Mouse (Mus musculus) testis, postnatal 14 days (tissue): ENCODE data around the gene Hnrnpul1.

Experiments used
- DNase-seq: peaks from one replicate; pipeline ENCODE4 v3.0.0; 2021; ENCODE audit warnings: low spot score

Hnrnpul1 gene

DNA sequence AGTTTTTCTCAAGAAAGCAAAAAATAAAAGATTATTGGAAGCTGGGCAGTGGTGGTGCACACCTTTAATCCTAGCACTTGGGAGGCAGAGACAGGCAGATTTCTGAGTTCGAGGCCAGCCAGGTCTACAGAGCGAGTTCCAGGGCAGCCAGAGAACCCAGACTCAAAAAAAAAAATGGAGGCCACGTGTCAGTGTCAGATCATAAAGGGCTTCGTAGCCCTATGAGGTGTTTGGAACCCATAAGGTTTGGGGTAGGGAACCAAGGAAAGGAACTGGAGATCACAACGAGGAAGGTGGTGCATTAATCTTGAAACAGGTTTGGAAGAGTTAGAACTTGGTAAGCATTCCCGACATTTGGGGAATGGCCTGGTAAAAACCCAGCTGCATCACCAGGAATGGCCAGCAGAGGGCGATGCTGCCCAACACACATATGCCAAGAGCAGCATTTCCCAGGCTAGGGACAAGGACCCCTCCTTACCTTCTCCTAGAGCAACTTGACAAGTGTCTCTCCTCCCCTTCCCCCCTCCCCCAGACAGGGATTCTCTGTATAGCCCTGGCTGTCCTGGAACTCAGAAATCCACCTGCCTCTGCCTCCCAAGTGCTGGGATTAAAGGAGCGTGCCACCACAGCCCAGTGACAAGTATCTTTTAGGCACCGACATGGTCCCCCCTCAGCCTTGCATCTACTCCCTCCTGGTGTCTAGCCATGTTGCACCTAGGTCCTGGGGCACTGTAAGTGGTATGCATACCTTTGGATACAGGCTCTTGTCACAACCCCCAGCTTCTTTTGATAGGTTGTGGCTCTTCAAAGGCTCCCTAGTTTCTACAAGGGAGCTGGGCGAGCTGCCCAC is 34.6 kb downstream of the Hnrnpul1 start:
- no peak for DNase-seq

DNA sequence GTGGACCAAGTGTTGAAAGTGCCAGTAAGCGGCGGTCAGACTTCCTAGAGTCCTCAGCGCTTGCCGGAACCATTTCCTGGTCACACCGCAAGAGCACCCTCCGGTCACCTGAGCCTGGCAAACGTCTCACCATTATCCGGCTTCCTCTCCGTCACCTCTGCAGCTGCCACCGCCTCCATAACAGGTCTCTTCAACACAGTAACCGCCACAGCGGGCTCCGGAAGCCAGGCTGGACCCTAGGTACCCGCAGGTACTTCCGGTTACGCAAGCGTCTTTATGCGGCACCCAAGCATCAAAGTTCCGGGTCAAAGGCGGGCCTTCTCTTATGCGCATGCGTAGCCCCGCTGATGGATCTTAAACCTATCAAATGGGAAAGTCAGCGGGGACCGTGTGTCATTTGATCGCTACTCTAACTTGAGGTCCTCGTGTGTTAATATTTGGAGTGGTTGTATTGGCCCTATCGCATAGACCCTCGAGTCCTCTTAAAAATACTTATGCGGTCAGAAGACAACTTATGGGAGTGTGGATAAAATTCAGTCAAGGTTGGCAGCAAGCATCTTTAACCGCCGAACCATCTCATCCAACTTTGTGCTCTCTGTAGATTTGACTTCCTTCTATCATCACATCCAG is 35.7 kb downstream of the Hnrnpul1 start, which contains the start of gene Ccdc97:
Gene Ccdc97, minus strand, starts transcription at position 301 of the 630 bp plus-strand sequence.
- DNase-seq, result peak; percentile 91

DNA sequence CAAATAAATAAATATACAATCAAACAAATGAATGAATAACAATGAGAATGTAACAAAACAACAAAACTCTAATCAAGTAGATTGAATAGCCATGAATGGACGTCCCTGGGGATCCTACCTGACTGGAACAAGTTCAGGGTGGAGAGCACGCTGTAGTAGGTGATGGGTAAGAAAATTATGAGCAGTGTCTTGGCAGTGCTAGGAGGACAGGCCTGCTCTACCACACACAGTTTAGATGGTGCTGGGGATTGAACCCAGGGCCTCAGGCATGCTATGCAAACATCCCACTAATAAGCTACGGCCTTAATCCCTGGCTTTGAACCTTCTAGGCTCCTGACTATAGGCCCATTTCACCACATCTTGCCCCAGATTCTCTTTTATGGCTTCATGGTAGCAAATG is 37.1 kb downstream of the Hnrnpul1 start:
- DNase-seq, result no peak

DNA sequence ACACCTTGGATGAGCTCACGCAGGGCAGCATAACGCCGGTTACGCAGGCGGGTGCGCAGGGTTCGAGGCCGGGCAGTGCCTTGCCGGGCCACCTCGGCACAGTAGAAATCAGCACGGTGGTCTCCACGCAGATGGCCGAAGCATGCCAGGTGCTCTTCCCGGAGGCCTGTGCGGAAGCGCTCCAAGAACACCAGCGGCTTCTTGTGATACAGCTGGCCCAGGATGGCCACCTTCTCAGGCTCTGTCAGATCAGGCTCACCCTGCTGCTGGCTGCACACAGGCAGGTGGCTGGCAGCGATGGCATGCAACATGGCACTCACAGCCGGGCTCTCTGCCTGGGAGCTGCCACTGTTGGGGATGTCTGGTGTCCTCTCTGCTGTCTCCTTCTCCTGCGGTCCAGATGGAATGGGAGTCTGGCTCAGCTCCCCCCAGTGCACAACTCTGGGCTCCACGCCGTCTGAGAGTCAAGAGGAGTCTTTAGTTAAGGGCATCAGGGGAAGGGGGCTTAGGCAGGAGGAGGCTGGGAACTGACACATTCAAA is 38.8 kb downstream of the Hnrnpul1 start:
- no peak for DNase-seq

DNA sequence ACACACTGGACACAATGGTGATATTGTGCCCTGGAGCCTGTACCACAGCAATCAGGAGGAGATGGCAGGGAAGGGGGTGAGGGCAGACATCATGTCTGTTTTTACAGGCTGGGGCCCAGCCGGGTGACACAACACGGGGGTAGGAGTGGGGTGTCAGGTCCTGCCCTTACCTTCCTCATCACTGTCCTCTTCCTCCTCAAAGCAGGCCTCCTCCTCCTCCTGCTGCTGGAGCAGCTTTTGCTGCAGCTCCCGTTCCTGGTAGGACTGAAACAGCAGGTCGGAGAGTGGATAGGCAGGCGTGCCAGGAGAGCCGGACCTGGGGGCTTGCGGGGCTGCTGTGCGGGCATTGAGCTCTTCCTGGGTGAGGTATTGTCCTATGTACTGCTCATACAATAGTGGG is 40.0 kb downstream of the Hnrnpul1 start:
- no peak for DNase-seq

DNA sequence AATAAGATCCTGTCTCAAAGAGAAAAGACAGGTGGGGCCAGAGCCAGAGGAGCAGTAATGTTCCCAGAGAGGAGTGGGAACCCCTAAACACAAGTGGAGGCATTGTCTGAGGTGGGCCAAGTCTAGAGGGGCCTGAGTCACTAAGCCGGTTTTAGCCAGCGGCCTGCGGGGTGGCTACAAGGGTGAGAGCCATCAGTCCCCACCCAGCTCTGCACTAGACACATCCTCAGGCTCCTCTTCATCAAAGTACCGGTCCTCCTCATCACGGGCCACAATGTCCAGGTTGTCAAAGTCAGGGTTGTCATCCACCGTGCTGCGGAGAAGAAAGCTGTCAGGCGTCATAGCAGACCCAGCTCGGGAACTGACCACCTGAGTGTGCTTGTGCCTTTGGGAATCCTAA is 41.8 kb downstream of the Hnrnpul1 start:
- no peak for DNase-seq

DNA sequence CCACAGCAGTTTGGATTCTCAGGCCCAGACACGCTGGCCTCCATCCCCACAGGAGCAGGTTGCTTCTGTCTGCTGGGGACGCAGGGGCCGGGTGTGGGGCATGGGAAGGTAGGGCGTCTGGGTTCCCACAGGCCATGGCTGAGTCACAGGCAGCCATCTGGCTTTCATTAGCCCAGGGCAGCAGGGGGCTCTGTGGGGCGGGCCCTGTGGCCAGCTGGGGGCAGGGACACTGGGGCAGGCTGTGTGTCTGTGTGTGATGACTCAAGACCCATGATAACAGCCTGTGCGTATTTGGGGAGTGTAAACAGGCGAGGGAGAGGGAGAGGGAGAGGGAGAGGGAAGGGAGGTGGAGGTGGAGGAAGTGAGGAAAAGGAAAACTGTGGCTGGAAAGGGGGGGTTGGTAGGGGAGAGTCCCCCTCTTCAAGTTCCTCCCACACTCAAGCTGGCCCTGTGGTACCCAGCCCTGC is 42.8 kb downstream of the Hnrnpul1 start:
- no peak for DNase-seq

DNA sequence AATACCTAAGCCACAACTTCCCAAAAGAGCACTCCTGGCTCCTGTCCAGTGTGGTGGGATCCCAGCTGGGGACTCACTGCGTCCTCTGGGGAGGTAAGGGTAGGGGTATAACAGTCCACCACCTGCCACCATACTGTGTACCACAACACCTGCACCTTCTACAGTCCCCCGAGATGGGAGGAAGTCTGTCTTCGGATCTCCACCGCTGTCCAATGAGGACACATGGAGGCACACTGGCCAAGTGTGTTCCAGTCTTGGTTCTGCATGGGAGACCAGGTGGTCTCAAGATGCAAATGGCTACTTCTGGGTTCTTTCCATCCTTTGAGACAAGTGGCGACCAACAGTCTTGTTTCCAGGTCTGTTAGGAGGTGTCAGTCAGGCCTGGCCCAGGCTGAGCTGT is 43.4 kb downstream of the Hnrnpul1 start:
- DNase-seq, result no peak

DNA sequence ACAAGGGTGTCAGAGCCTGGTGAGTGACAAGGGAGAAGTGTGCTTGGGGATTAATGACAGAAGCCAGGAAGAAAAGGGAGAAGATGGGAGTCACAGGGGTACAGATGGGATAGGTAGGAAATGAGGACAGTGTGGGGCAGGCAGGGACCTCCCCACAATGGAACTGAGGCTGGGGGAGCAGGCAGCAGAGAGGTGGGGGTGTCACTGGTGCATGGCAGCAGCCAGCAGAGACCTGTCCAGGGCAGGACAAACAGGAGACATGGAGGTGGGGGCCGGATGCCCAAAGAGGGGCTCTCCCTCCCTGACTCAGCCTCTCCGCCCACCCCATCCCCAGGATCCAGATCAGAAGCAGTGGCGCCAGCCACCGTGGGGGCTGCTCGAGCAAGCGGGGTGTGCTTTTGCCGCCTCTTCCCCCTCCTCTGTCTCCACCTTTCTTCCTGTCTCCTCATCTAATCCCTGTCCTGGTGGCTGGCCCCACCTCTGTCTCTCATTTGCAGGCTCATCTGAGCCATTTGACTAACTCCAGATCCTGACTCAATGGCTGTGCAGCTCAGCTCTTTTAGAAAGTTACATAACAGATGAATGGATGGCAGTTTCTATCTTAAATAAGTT is 43.9 kb downstream of the Hnrnpul1 start:
- DNase-seq, result no peak

DNA sequence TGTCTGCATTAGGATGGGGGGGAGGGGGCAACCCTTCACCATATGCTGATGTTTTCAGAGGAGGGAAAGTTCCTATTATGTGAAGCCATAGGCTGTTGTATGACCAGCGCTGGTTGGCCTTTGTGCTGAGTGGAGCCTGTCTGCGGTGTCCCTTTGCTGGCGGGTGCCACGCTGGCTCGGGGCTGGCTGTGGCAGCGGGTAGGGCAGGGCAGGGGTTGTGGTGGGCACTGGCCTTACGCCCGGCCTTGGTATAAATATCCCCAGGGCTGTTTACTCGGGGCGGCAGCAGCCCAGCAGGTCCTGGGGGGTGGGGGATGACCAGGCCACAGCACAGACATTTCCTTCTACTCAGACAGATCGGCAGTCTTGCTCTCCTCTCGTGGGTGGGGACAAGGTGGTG is 44.6 kb downstream of the Hnrnpul1 start:
- no peak for DNase-seq

DNA sequence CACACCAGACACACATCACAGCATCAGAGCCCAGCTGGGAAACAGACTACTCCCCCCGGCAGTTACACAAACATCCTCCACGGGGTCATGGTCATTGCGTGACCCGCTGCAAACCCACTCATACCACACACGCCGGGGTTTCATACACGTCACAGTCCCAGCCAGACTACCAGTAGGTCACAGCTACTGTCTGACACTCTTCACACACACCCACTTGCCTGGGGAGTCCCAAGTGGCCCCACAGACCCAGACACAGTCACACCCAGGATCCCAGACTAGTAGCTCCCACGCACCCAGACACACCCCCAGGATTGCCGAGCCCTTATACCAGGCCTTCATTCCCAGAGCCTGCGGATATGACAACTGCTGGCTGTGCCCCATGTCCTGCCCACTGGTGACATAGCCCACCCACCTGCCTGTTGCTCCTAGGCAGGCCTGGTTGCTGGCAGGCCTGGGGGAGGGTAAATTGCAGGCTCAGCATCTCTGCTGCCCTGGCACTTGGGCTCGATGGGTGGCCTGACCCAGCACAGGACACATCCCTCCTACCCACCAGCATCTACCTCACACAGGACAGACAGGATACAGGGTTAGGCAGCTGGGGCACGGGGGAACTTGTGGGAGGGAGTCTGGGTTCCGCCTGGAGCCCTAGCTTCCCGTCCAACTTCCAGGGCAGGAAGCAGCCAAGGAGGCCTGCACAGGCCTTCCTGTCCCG is 46.8 kb downstream of the Hnrnpul1 start:
- peak; percentile 29 for DNase-seq

DNA sequence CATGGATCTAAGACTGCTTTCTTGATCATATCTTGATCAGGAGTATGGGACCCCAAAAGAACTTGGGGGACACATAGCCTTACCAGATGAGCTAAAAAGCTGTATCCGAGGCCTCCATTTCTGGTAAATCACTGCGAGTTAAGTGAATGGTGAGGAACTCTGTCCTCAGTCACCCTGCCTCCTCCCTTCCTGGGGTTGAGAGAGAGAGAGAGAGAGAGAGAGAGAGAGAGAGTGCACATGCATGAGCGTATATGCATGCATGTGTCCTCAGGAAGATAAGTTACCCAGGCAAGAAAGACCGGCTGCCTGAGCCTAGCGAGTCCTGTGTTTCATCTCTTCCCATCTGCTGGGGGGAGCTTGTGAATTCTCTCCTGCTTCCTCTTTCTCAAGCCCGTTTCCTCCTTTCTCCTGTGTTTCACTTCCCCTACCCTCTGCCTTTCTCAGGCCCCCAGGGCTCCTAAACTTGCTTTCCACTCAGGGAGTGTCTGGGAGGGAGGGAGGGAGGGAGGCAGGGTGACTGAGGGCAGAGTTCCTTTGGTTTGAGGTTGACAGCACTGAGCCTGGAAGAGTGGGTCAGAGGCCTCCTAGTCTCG is 47.9 kb downstream of the Hnrnpul1 start:
- no peak for DNase-seq

DNA sequence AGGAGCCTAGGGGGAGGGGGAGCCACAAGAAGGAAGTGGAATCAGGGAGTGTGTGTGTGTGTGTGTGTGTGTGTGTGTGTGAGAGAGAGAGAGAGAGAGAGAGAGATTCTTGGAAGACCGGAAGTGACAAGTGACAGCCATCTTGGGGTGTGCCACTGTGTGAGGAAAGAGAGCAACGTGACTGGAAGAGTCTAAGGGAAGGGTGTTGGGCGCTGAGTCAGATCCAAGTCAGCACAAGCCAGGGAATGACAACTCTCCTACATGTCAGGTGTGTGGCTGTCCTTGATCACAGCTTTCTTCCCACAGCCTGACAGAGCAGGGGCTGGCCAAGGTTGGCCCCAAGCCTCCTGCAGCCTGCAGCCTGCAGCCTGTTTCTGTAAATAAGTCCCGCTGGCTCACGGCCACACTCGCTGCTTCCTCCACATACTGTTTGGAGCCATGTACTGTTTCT is 48.7 kb downstream of the Hnrnpul1 start:
- DNase-seq, result no peak

DNA sequence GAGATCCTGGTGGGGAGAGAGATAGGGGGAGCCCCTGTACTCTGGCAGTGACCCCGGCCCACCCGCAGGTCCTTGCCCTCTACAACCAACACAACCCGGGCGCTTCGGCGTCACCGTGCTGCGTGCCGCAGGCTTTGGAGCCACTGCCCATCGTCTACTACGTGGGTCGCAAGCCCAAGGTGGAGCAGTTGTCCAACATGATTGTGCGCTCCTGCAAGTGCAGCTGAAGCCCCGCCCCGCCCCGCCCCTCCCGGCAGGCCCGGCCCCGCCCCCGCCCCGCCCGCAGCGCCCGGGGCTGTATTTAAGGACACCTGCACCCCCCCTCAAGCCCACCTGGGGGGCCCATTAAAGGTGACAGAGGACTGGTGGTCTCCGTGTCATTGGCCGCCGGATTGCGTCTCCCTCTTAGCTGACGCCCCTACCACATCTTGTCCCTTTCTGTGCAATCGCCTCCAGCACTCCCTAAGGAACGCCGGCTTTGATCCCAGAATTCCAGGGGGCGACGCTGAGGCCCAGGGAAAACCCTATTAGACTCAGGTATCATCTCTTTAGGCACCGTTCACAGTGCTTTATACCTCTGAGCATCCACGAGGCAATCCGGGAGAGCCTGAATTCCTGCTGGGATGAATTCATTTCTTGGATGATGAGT is 49.7 kb downstream of the Hnrnpul1 start:
- DNase-seq, result no peak

DNA sequence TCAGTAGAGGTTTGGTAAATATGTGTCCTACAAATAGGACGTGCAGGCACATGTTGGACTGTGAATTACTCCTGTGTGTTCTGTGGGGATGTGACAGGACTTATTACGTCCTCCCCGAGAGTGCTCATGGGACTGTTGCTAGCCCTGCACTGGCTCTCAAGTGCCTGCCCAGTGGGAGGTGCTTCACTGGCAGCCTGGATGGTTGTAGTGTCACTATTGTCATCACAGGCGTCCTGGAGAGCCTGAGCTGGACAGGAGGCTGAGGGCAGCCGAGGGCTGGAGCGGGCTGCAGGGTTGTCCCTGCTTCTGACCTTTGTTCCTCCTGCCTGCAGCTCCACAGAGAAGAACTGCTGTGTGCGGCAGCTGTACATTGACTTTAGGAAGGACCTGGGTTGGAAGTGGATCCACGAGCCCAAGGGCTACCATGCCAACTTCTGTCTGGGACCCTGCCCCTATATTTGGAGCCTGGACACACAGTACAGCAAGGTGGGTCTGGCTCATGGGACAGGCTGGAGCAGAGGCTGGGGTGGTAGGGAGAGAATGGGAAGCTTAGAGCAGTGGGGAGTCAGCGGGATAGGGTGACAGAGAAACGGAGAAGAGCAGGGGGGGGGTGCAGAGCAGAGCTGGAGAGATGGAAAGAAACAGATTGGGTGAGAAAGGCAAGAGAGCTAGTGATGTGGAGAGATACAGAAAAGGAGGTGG is 50.6 kb downstream of the Hnrnpul1 start:
- DNase-seq, result no peak

DNA sequence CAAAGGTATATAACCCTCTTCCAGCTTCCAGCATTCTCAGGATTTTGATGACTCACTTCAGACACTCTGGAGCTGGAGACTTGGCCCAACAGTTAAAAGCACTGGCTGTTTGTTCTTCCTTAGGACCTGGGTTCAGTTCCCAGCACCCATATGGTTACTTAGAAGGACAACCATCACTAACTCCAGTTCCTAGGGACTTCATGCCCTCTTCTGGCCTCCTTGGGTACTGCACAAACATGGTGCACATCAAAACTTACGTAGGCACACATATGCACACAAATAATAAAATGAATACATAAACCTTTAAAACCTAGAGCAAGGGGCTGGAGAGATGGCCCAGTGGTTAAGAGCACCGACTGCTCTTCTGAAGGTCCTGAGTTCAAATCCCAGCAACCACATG is 52.2 kb downstream of the Hnrnpul1 start:
- DNase-seq, result no peak

DNA sequence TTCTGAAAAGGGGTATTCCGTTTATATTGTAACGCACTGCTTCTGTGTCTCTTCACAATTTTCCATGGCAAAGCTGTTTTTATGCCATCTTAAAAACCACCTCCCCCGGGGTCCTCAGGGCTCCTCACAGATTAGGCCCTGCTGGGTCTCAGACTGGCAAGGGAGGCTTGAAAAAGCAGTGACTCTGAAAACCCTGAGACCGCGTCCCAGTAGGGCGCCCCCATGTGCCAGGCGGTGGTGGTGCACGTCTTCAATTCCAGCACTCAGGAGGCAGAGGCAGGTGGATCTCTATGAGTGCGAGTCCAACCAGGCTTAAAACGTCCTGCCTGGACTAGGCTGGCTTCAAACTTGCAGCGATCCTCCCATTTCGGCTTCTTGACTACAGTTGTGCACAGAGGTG is 53.8 kb downstream of the Hnrnpul1 start:
- DNase-seq, result no peak

DNA sequence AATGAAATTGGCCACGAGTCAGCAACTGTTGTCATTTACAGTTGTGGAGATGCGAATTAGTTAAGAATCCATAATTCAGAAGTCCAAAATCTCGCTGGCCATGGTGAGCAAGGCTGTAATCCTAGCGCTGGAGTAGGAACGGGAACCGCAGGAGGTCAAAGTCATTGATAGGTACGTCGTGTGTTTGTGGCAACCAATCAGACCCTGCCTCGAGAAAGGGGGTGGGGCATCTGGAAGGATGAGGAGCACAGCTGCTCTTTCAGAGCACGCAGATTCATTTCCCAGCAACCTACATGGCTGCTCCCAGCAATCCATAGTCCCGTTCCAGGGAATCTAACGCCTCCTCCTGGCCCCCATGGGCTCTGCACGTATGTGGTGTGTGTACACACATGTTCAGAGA is 54.7 kb downstream of the Hnrnpul1 start:
- peak; percentile 81 for DNase-seq

DNA sequence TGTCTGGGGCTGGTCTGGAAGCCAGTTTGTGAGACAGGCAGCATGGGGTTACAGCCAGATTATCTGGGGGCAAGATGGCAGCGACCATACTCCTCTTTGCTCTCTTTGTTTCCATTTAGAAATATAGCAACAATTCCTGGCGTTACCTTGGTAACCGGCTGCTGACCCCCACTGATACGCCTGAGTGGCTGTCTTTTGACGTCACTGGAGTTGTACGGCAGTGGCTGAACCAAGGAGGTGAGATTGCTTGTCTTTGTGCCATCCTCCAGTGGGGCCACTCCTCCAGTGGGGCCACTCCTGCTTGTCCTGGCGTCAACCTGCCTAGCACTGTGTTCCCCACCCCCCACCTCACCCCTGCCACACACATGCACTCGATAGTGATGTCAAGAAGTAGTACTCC is 60.5 kb downstream of the Hnrnpul1 start:
- no peak for DNase-seq

DNA sequence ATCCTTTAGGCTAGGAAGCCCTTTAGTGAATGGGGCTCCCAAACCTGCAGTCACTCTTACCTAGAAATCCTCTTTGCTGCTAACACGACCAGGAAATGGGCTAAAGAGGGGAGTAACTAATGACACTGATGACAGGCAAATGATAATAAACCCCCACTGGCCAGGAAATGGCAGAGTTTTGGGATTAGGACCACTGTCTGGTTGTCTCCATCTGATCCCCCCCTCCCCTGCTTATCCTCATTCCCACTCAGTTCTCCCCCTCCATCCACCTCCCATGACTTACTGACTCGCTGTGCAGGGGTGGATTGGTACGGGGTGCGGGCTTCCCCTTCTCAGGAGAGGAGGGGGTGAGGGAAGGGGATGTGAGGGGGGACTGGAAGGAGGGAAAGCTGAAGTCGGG is 64.5 kb downstream of the Hnrnpul1 start:
- DNase-seq, result no peak
